Mouse (Mus musculus) testis, postnatal 14 days (tissue): ENCODE results near the gene Hprt.
"Not testable (repeated sequence)": the region's sequence is repeated elsewhere in the genome, so short reads cannot be mapped to it uniquely, and the experiment has no call there.

Experiments used
- DNase-seq: peaks from one replicate; pipeline ENCODE4 v3.0.0; 2021; ENCODE audit warnings: low spot score

The Hprt gene

GRCm38 (mm10) chrX:52987905-52988783 lies at the start of gene Hprt:
Gene Hprt, plus strand, starts transcription at chrX:52988137.
- DNase-seq = peak; percentile 88

- DNase-seq = no peak
These were observed 42.4 kb upstream of the Hprt start for GRCm38 (mm10) chrX:52945509-52945908.

GRCm38 (mm10) chrX:52949713-52950112 lies 38.2 kb upstream of the Hprt start:
- DNase-seq = no peak

GRCm38 (mm10) chrX:52956942-52957341 lies 31.0 kb upstream of the Hprt start:
- DNase-seq = no peak

- DNase-seq = no peak
These were observed 26.3 kb upstream of the Hprt start for GRCm38 (mm10) chrX:52961559-52962110.

GRCm38 (mm10) chrX:52965149-52965548 lies 22.8 kb upstream of the Hprt start:
- DNase-seq = no peak

- DNase-seq = peak; percentile 70
These were observed 16.5 kb upstream of the Hprt start for GRCm38 (mm10) chrX:52971211-52972006.

GRCm38 (mm10) chrX:52972129-52972528 lies 15.8 kb upstream of the Hprt start:
- DNase-seq = no peak

- no peak for DNase-seq
These were observed 15.3 kb upstream of the Hprt start for GRCm38 (mm10) chrX:52972680-52973079.

GRCm38 (mm10) chrX:52978576-52978975 lies 9.4 kb upstream of the Hprt start:
- DNase-seq = no peak

- DNase-seq = no peak
These were observed 6.6 kb upstream of the Hprt start for GRCm38 (mm10) chrX:52981378-52981777.

GRCm38 (mm10) chrX:52994726-52995125 lies 6.8 kb downstream of the Hprt start:
- not testable (repeated sequence) for DNase-seq

GRCm38 (mm10) chrX:53004887-53005286 lies 16.9 kb downstream of the Hprt start:
- DNase-seq = not testable (repeated sequence)

- no peak for DNase-seq
These were observed 18.1 kb downstream of the Hprt start for GRCm38 (mm10) chrX:53006062-53006461.

GRCm38 (mm10) chrX:53015549-53015948 lies 27.6 kb downstream of the Hprt start:
- DNase-seq = no peak

GRCm38 (mm10) chrX:53023021-53023420 lies 35.1 kb downstream of the Hprt start:
- no peak for DNase-seq

GRCm38 (mm10) chrX:53024268-53024667 lies 36.3 kb downstream of the Hprt start:
- not testable (repeated sequence) for DNase-seq

- DNase-seq = no peak
These were observed 37.7 kb downstream of the Hprt start for GRCm38 (mm10) chrX:53025471-53026223.

GRCm38 (mm10) chrX:53029559-53029958 lies 41.6 kb downstream of the Hprt start:
- no peak for DNase-seq

- DNase-seq = no peak
These were observed 50.3 kb downstream of the Hprt start for GRCm38 (mm10) chrX:53038194-53038593.

- no peak for DNase-seq
These were observed 51.7 kb downstream of the Hprt start for GRCm38 (mm10) chrX:53039651-53040050.

GRCm38 (mm10) chrX:53040138-53040537 lies 52.2 kb downstream of the Hprt start:
- no peak for DNase-seq
